Mouse (Mus musculus) ES-E14 (cell line): ENCODE measurements around the gene Hlcs.

ENCODE experiments used
- CHD2 ChIP-seq: IDR thresholded peaks from 2 replicates; pipeline ENCODE4 v1.6.1; 2014; ENCODE audit warnings: mild to moderate bottlenecking, low read depth, low read length, inconsistent platforms
- HCFC1 ChIP-seq: IDR thresholded peaks from 2 replicates; pipeline ENCODE4 v1.6.1; 2012; ENCODE audit warnings: low read length, inconsistent platforms, borderline replicate concordance; ENCODE audit not compliant: insufficient read depth
- ZC3H11A ChIP-seq: IDR thresholded peaks from 2 replicates; pipeline ENCODE4 v1.6.1; 2012; ENCODE audit warnings: low read depth, mild to moderate bottlenecking, inconsistent platforms, low read length, borderline replicate concordance
- ZNF384 ChIP-seq: IDR thresholded peaks from 2 replicates; pipeline ENCODE4 v1.6.1; 2012; ENCODE audit warnings: low read depth, low read length, inconsistent platforms

DNA sequence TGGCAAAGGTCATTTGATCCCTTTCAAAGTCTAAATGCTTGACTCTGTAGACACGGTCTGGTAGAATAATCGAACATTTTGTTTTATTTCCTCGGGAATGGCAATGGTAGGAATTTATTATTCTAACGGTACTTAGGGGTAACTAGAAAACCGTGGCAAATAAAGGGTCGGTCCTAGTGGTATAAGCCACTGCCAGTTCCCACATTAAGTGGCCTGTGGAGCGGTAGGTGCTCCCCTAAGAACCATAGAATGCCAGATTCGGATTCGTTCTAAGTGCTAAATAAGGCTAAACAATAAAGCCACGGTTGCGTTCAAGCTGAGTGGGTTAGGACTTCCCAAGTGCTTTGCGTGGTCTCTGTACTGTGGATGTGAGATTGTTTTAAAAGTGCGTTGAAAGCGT, 216.9 kb downstream of the Hlcs start:
- no peak for TF ChIP-seq HCFC1
- TF ChIP-seq ZC3H11A = no peak
- TF ChIP-seq CHD2 = no peak
- no peak for TF ChIP-seq ZNF384
